Mouse (Mus musculus): ENCODE data around the gene Lztfl1.

GRCm38 (mm10) chr9:123756752-123757151 lies 39.3 kb upstream of the Lztfl1 start:
- no peak for TF ChIP-seq CTCF (IDR thresholded peaks at IDR 0.05; ENCODE audit: control insufficient read depth, insufficient read depth, low read length)
- no peak for TF ChIP-seq POLR2A (IDR thresholded peaks at IDR 0.05; ENCODE audit: borderline replicate concordance, control insufficient read depth, low read depth, low read length)
